Mouse (Mus musculus): Measurements from ENCODE around the gene Rara. TPM values are rescaled to one million over a fixed set of nuclear protein-coding genes. Genes with fewer than 3 reads are reported as not detected.
"Not testable (repeated sequence)": the region's sequence is repeated elsewhere in the genome, so short reads cannot be mapped to it uniquely, and the experiment has no call there.

Gene Rara
- total RNA-seq (2021) = 10 to 100 TPM in 1 of 2 experiments, 1 to 10 TPM in 1; 9.4 to 12.1 TPM

- DNase-seq (ENCODE audit: low spot score in 2 of 2) = peak in 1 of 2 experiments; percentile 60
- intact Hi-C loops (cut with DNase I) = no loop called here
Measured at GRCm38 (mm10) chr11:98927438-98928076, at the start of gene Rara. Gene Rara (plus strand): TSS chr11:98927818.

GRCm38 (mm10) chr11:98887703-98888102 is 39.9 kb upstream of the Rara start:
- intact Hi-C loops (cut with DNase I) = no loop called here
- no peak for DNase-seq (ENCODE audit: low spot score in 2 of 2)

GRCm38 (mm10) chr11:98889077-98889476 is 38.5 kb upstream of the Rara start:
- intact Hi-C loops (cut with DNase I) = no loop called here
- no peak for DNase-seq (ENCODE audit: low spot score in 2 of 2)

- DNase-seq (ENCODE audit: low spot score in 2 of 2) = no peak
- intact Hi-C loops (cut with DNase I) = no loop called here
Measured at GRCm38 (mm10) chr11:98889977-98890376, 37.6 kb upstream of the Rara start.

- intact Hi-C loops (cut with DNase I) = no loop called here
Measured at GRCm38 (mm10) chr11:98892426-98892825, 35.2 kb upstream of the Rara start.

GRCm38 (mm10) chr11:98900529-98901125 is 27.0 kb upstream of the Rara start:
- no peak for DNase-seq (ENCODE audit: low spot score in 2 of 2)
- intact Hi-C loops (cut with DNase I) = no loop called here

More at GRCm38 (mm10) chr11:98892426-98892825, 35.2 kb upstream of the Rara start:
- DNase-seq (ENCODE audit: low spot score in 2 of 2) = no peak

- DNase-seq (ENCODE audit: low spot score in 2 of 2) = no peak
- intact Hi-C loops (cut with DNase I) = no loop called here
Measured at GRCm38 (mm10) chr11:98902621-98903245, 24.9 kb upstream of the Rara start.

GRCm38 (mm10) chr11:98904577-98904976 is 23.0 kb upstream of the Rara start:
- intact Hi-C loops (cut with DNase I) = no loop called here
- DNase-seq (ENCODE audit: low spot score in 2 of 2) = no peak

GRCm38 (mm10) chr11:98905033-98905432 is 22.6 kb upstream of the Rara start:
- no peak for DNase-seq (ENCODE audit: low spot score in 2 of 2)
- intact Hi-C loops (cut with DNase I) = no loop called here

GRCm38 (mm10) chr11:98905583-98905982 is 22.0 kb upstream of the Rara start:
- no peak for DNase-seq (ENCODE audit: low spot score in 2 of 2)
- intact Hi-C loops (cut with DNase I) = no loop called here

GRCm38 (mm10) chr11:98907063-98907436 is 20.6 kb upstream of the Rara start:
- intact Hi-C loops (cut with DNase I) = no loop called here

GRCm38 (mm10) chr11:98907437-98908173 is 20.0 kb upstream of the Rara start, which contains the start of gene Cdc6:
Gene Cdc6 (plus strand): TSS chr11:98907801.
- intact Hi-C loops (cut with DNase I) = no loop called here

More at GRCm38 (mm10) chr11:98907063-98907436, 20.6 kb upstream of the Rara start:
- no peak for DNase-seq (ENCODE audit: low spot score in 2 of 2)

GRCm38 (mm10) chr11:98909654-98910053 is 18.0 kb upstream of the Rara start:
- DNase-seq (ENCODE audit: low spot score in 2 of 2) = peak; percentile 63 to 76
- intact Hi-C loops (cut with DNase I) = loop anchor here (1.0 to 2.0 kb wide), 2 partner anchors 50 to 211 kb away; no protein-coding TSS in a partner anchor

More at GRCm38 (mm10) chr11:98907437-98908173, 20.0 kb upstream of the Rara start, which contains the start of gene Cdc6:
- DNase-seq (ENCODE audit: low spot score in 2 of 2) = peak; percentile 91 to 97

- intact Hi-C loops (cut with DNase I) = loop anchor here (2.0 kb wide), 1 partner anchor 212 kb away; no protein-coding TSS in a partner anchor
- no peak for DNase-seq (ENCODE audit: low spot score in 2 of 2)
Measured at GRCm38 (mm10) chr11:98910415-98910814, 17.2 kb upstream of the Rara start.

- DNase-seq (ENCODE audit: low spot score in 2 of 2) = no peak
- intact Hi-C loops (cut with DNase I) = loop anchor here (2.0 kb wide), 1 partner anchor 213 kb away; no protein-coding TSS in a partner anchor
Measured at GRCm38 (mm10) chr11:98911498-98911897, 16.1 kb upstream of the Rara start.

GRCm38 (mm10) chr11:98914196-98914595 is 13.4 kb upstream of the Rara start:
- DNase-seq (ENCODE audit: low spot score in 2 of 2) = no peak

GRCm38 (mm10) chr11:98916376-98916775 is 11.2 kb upstream of the Rara start:
- DNase-seq (ENCODE audit: low spot score in 2 of 2); intact Hi-C loops (cut with DNase I): not testable (repeated sequence)

More at GRCm38 (mm10) chr11:98914196-98914595, 13.4 kb upstream of the Rara start:
- intact Hi-C loops (cut with DNase I) = no loop called here

GRCm38 (mm10) chr11:98917428-98918005 is 10.1 kb upstream of the Rara start:
- intact Hi-C loops (cut with DNase I) = no loop called here
- no peak for DNase-seq (ENCODE audit: low spot score in 2 of 2)

GRCm38 (mm10) chr11:98918231-98918630 is 9.4 kb upstream of the Rara start:
- intact Hi-C loops (cut with DNase I) = no loop called here
- DNase-seq (ENCODE audit: low spot score in 2 of 2) = no peak
